Mouse (Mus musculus) heart, embryonic 15.5 days (tissue): ENCODE measurements around the gene Vrk3. TPM values are rescaled to one million over a fixed set of nuclear protein-coding genes. Genes with fewer than 3 reads are reported as not detected.
"Not testable (repeated sequence)": the region's sequence is repeated elsewhere in the genome, so short reads cannot be mapped to it uniquely, and the experiment has no call there.

ENCODE experiments used
- ATAC-seq: fragments of 200-750 bp; cut with Nextera tagmentation; replicated peaks from 2 replicates; pipeline ENCODE4 v1.8.0; 2017; ENCODE audit warnings: low read depth, moderate TSS enrichment; ENCODE audit not compliant: insufficient number of reproducible peaks, insufficient read depth, low FRiP score
- H3K27ac ChIP-seq: fragments of 300-500 bp; sonication (generic); 2 replicates; pipeline ENCODE4 v1.5.1; 2015; ENCODE audit warnings: mild to moderate bottlenecking, inconsistent platforms
- H3K27me3 ChIP-seq: fragments of 300-500 bp; sonication (generic); 2 replicates; pipeline ENCODE4 v1.6.1; 2015; ENCODE audit warnings: inconsistent platforms
- H3K36me3 ChIP-seq: fragments of 300-500 bp; sonication (generic); 2 replicates; pipeline ENCODE4 v1.6.1; 2015; ENCODE audit warnings: mild to moderate bottlenecking, inconsistent platforms
- H3K4me1 ChIP-seq: fragments of 300-500 bp; sonication (generic); replicated peaks from 2 replicates; pipeline ENCODE4 v1.6.1; 2015; ENCODE audit warnings: inconsistent platforms
- H3K4me2 ChIP-seq: fragments of 300-500 bp; sonication (generic); 2 replicates; pipeline ENCODE4 v1.6.1; 2015; ENCODE audit warnings: inconsistent platforms, mild to moderate bottlenecking, moderate library complexity
- H3K4me3 ChIP-seq: fragments of 300-500 bp; sonication (generic); 2 replicates; pipeline ENCODE4 v1.5.1; 2015; ENCODE audit warnings: mild to moderate bottlenecking, inconsistent platforms
- H3K9ac ChIP-seq: fragments of 300-500 bp; sonication (generic); 2 replicates; pipeline ENCODE4 v1.6.1; 2015; ENCODE audit warnings: mild to moderate bottlenecking, inconsistent platforms
- H3K9me3 ChIP-seq: fragments of 300-500 bp; sonication (generic); replicated peaks from 2 replicates; pipeline ENCODE4 v1.6.1; 2016; ENCODE audit warnings: inconsistent platforms
- WGBS: fragments of 180-500 bp; shearing (Covaris S2); methylation state at CpG from one replicate; pipeline ENCODE4 v1.1.7; 2015; ENCODE audit warnings: mixed read lengths; 5-methylcytosine and 5-hydroxymethylcytosine counted together
- polyA plus RNA-seq: library from polyadenylated mRNA; unstranded; fragments of >200 nt; fragmentation: Nextera tagmentation; extraction: Ambion mirVana; gene quantifications from 2 replicates; pipeline ENCODE4 v1.2.1, GENCODE M21; 2015

Gene Vrk3
- polyA plus RNA-seq, 1 experiment from 2014 or later = 32.7 TPM

DNA sequence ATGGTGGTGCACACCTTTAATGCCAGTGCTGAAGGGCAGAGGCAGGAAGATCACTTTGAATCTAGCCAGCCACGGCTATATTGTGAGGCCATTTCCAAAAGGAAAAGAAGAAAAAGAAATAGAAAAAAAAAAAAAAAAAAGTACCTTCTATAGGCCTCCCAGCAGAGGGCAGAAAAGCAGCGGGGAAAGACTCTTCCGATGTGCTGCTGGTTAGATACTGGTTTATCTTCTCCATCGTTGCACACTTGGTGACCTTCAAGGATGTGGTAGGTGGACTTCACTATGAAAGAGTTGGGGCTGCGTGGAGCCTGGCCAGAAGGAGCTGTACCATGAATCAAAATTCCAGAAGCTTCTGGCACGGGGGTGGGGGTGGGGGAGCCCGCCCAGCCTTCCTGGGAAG, 23.9 kb upstream of the Vrk3 start:
- 22% methylated on average over 7 of the region's 7 CpGs for WGBS
- Histone ChIP-seq H3K27ac (no peak overlapping the region), H3K4me3 (no peak overlapping the region), H3K4me2 (no peak overlapping the region), H3K36me3 (no peaks in the 10 kb centered on the region), H3K9ac (no peak overlapping the region), H3K27me3 (peaks cover 4% of the 10 kb centered on the region; the same call in 1 of the 2 replicates), H3K4me1 (no peaks in the 10 kb centered on the region), H3K9me3 (no peaks in the 10 kb centered on the region)
- ATAC-seq = no peak

DNA sequence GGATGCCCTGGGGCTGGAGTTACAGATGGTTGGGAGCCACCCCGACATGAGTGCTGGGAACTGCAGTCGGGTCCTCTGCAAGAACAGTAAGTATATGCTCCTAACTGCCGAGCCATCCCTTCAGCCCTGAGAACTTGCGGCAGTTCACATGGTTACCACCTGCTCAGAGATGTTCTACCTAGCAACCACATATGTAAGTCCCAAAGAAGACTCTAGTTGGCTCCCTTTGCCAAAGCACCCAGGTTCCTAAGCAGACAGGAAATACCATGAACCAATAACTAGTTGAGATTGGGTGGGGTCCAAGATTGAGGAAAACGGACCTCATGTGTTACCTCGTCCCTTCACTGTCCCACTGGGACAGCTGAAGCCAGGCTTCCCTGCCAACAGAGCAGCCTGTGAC, 21.9 kb upstream of the Vrk3 start:
- WGBS = 64% methylated on average over 6 of the region's 6 CpGs
- Histone ChIP-seq H3K27me3 (peaks cover 4% of the 10 kb centered on the region; the same call in 1 of the 2 replicates), H3K27ac (no peak overlapping the region), H3K4me2 (no peak overlapping the region), H3K9me3 (no peaks in the 10 kb centered on the region), H3K4me3 (no peak overlapping the region), H3K9ac (no peak overlapping the region), H3K36me3 (no peaks in the 10 kb centered on the region), H3K4me1 (no peaks in the 10 kb centered on the region)
- ATAC-seq = no peak

DNA sequence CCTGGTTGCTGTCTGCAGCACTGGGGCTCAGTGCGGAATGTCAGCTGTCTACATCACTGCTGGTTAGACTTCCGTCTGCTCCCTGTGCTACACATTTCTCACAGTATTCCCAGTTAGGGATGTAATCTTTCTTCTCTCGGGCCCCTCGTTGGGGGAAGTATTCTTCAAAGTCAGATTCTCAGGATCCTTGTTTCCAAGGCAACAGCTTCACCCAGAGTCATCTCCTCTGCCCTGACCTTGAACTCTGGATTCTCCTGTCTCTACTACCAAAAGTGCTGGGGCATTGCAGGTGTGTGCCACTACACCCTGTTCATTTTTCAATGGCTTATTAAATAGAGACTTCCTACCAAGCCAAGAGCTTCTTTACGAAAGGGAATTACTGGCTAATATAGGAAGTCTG, 21.1 kb upstream of the Vrk3 start:
- Histone ChIP-seq H3K9ac (no peak overlapping the region), H3K27ac (no peak overlapping the region), H3K4me3 (no peak overlapping the region), H3K27me3 (peaks cover 4% of the 10 kb centered on the region; the same call in 1 of the 2 replicates), H3K36me3 (no peaks in the 10 kb centered on the region), H3K4me1 (no peaks in the 10 kb centered on the region), H3K4me2 (no peak overlapping the region), H3K9me3 (no peaks in the 10 kb centered on the region)
- 49% methylated on average over 5 of the region's 5 CpGs for WGBS
- no peak for ATAC-seq

DNA sequence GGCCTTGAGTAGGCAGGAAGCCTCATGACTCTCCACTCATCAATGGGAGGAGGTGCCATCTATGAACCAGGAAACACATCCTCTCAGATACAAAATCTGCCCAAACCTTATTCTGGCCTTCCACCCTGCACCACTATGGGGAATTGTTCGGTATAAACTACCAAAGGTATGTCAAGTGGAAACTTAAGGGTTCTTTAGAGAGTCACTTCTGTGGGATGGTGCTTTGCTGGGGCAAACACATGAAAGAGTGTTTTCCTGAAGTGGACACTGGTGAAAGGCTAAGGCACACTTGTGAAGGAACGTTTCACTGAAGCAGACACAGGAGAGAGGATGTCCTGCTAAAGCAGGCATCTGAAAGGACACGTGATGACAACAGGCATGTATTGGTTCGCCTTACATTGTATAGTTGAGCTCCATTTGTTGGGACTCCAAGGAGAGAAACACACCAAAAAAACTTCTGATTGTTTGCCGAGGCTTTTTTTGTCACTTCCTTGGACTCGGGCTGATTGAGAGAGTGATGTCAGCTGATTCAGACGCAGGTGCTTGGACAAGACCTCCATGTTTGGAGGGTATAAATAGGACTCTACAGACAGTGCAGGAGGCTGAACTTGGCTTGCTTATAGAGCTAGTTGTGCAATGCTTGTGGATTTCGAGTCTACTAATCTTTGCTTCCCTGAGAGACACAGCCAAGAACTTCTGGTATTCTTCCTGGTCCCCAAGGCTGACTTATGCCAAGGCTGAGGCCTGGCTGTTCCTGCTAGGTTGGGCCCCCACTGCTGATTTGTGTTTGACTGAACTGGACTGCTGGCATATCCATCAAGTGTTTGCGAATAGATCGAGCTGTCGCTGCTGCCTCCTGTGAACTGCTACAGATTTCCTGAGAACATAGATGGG, 19.9 kb upstream of the Vrk3 start:
- H3K9me3 ChIP-seq = no peaks in the 10 kb centered on the region
- no peak overlapping the region for H3K27ac ChIP-seq
- peaks cover 4% of the 10 kb centered on the region; the same call in 1 of the 2 replicates for H3K27me3 ChIP-seq
- H3K4me3 ChIP-seq = no peak overlapping the region
- ATAC-seq = no peak
- no peaks in the 10 kb centered on the region for H3K4me1 ChIP-seq
- H3K4me2 ChIP-seq = no peak overlapping the region
- no peak overlapping the region for H3K9ac ChIP-seq
- no peaks in the 10 kb centered on the region for H3K36me3 ChIP-seq
- WGBS = 74% methylated on average over 11 of the region's 11 CpGs

DNA sequence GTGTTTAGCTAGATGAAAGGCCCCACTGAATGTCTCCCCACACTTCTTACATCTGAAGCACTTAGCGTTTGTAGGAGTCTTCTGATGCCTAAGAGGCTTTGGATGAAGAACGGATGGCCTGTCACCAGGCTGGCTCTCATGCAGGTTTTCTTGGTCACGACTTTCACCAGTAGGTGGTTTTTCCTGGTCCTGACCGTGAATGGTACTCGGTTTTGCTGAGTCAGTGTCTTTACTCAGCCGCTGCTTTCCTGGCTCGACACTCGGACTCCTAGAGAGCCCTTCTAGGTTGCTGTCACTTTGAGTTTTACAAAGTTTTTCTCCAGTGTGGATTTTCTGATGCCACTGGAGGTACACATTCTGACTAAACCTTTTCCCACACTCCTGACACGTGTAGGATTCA, 14.5 kb upstream of the Vrk3 start:
- Histone ChIP-seq H3K27ac (no peak overlapping the region), H3K9me3 (no peaks in the 10 kb centered on the region), H3K36me3 (no peaks in the 10 kb centered on the region), H3K9ac (no peak overlapping the region), H3K4me3 (no peak overlapping the region), H3K4me1 (no peaks in the 10 kb centered on the region), H3K4me2 (no peak overlapping the region), H3K27me3 (no peaks in the 10 kb centered on the region)
- WGBS = 77% methylated on average over 9 of the region's 9 CpGs
- no peak for ATAC-seq

DNA sequence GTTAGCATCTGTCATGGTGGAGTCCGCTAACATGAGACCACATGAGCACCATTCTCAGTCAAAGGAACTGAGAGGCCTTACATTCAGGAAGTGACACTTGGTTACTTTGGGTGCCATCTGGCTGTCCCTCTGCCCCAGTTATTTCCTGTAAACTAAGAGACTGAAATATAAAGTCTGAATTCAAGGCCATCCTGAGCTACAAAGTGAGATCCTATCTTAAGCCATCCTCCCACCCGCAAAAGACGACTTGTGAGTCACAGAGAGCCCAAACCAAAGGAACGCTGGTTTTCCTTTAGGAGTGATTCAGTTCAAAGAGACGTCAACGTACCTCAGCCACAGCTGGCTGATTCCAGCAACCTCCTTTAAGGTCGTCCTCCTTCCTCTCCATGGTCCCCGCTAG, 6.9 kb upstream of the Vrk3 start:
- WGBS = 75% methylated on average over 8 of the region's 8 CpGs
- no peak overlapping the region for H3K4me2 ChIP-seq
- no peaks in the 10 kb centered on the region for H3K9me3 ChIP-seq
- ATAC-seq = no peak
- H3K9ac ChIP-seq = no peak overlapping the region
- no peaks in the 10 kb centered on the region for H3K36me3 ChIP-seq
- peaks cover 10% of the 10 kb centered on the region for H3K4me1 ChIP-seq
- no peaks in the 10 kb centered on the region for H3K27me3 ChIP-seq
- H3K4me3 ChIP-seq = no peak overlapping the region
- H3K27ac ChIP-seq = no peak overlapping the region

DNA sequence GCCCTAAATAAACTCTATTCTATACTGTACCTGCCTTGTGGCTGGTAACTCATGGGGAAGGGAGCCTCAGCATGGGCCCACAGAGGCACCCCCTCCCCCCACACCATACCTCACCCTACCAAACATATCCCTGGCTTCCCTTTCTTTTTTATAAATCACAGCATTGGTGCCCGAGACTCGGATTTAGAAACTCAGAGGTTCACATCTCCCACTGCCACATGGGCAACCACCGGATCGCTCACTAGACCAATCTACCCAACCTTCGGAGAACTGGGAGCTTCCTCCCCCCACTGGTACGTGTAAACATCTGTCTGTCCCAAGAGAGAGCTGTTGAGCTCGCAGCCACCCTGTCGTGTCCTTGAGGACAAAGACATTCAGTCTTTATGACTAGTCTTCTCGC, 3.9 kb upstream of the Vrk3 start:
- no peak overlapping the region for H3K4me3 ChIP-seq
- H3K36me3 ChIP-seq = no peaks in the 10 kb centered on the region
- H3K4me2 ChIP-seq = no peak overlapping the region
- peaks cover 21% of the 10 kb centered on the region for H3K4me1 ChIP-seq
- ATAC-seq = no peak
- WGBS = 55% methylated on average over 9 of the region's 9 CpGs
- H3K27ac ChIP-seq = no peak overlapping the region
- H3K27me3 ChIP-seq = no peaks in the 10 kb centered on the region
- H3K9me3 ChIP-seq = no peaks in the 10 kb centered on the region
- no peak overlapping the region for H3K9ac ChIP-seq

DNA sequence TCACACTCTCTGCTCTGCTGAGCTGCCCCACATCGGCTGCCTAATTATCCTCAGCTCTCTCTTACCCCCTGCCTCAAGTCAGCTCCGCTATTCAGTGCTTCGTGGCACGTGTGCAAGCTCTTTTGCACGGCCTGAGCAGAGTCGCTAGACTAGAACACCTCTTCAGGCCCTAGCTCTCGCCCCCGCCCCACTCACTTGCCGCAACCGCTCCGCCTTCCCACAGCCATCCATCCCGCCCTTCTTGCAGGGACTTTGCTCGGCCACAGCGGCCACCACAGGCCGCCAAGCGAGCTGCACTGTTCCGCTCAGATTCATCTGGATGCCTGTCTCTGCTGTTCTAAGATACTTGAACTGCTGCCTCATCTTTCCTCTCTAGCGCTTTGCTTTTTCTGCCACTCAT, 3.1 kb upstream of the Vrk3 start:
- Histone ChIP-seq H3K4me3 (peak overlapping the region; percentile 52), H3K4me2 (peak overlapping the region; percentile 89), H3K9ac (peak overlapping the region; percentile 63), H3K9me3 (no peaks in the 10 kb centered on the region), H3K27me3 (no peaks in the 10 kb centered on the region), H3K36me3 (no peaks in the 10 kb centered on the region), H3K4me1 (peaks cover 25% of the 10 kb centered on the region), H3K27ac (no peak overlapping the region)
- 0% methylated on average over 18 of the region's 18 CpGs for WGBS
- peak; percentile 24; the same call in 1 of the 2 replicates for ATAC-seq

DNA sequence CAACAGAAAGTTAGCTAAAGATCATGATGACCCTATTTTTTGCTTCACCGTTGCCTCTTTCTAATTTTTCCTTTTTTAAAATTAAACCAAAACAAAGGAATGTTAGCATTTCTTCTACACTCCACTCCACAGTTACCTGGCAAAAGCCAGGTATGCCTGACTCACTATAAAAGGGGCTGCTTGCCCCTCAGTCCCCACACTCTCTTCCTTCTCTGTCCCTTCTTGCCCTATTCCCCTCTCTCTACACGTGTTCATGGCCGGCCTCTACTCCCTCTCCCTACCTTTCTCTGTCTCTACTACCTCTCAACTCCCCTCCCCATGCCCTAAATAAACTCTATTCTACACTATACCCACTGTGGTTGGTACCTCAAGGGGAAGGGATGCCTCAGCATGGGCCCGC, 1.1 kb upstream of the Vrk3 start:
- ATAC-seq = no peak
- H3K36me3 ChIP-seq = 0 out of 2 replicates have a peak, but pooled peaks cover 1% of the 10 kb centered on the region
- no peaks in the 10 kb centered on the region for H3K27me3 ChIP-seq
- peaks cover 25% of the 10 kb centered on the region for H3K4me1 ChIP-seq
- no peak overlapping the region for H3K9ac ChIP-seq
- peak overlapping the region; percentile 69 for H3K4me2 ChIP-seq
- WGBS = 66% methylated on average over 4 of the region's 4 CpGs
- no peak overlapping the region for H3K27ac ChIP-seq
- no peaks in the 10 kb centered on the region for H3K9me3 ChIP-seq
- peak overlapping the region; percentile 73; the same call in 1 of the 2 replicates for H3K4me3 ChIP-seq

DNA sequence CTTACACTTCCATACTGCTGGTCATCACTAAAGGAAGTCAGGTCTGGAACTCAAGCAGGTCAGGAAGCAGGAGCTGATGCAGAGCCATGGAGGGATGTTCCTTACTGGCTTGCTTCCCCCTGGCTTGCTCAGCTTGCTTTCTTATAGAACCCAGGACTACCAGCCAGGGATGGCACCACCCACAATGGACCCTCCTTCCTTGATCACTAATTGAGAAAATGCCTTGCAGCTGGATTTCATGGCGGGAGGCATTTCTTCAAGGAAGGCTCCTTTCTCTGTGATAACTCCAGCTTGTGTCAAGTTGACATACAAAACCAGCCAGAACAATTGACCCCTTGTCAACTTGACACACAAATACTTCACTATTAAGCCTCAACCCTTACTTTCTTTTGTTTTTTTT, 2.7 kb downstream of the Vrk3 start, which contains the start of gene Zfp473:
TSS of gene Zfp473 (minus strand) at position 101 of the 400 bp plus-strand sequence.
- ATAC-seq, H3K9me3 ChIP-seq, H3K27ac ChIP-seq, H3K27me3 ChIP-seq, H3K4me2 ChIP-seq, H3K9ac ChIP-seq, H3K4me3 ChIP-seq: not testable (repeated sequence)
- H3K36me3 ChIP-seq = peaks cover 38% of the 10 kb centered on the region
- WGBS = 81% methylated on average over 1 of the region's 1 CpGs
- peaks cover 15% of the 10 kb centered on the region for H3K4me1 ChIP-seq

DNA sequence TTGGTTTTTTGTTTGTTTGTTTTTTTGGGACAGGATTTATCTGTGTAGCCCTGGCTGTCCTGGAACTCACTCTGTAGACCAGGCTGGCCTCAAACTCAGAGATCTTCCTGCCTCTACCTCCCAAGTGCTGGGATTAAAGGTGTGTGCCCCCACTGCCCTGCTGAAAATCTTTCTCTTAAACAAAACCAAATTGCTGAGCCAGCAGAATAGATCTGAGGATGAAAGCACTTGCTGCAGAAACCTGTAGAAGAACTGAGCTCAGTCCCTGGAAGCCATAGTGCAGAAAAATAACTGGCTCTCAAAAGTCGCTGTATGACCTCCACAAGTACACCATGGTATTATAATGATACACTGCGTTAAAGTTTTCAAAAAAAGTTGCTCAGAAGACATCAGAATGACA, 9.0 kb downstream of the Vrk3 start:
- Histone ChIP-seq H3K36me3 (peaks cover 87% of the 10 kb centered on the region), H3K9me3 (no peaks in the 10 kb centered on the region), H3K27ac (no peak overlapping the region), H3K4me1 (no peaks in the 10 kb centered on the region), H3K4me3 (no peak overlapping the region), H3K27me3 (no peaks in the 10 kb centered on the region), H3K4me2 (no peak overlapping the region), H3K9ac (no peak overlapping the region)
- ATAC-seq = no peak
- WGBS = 73% methylated on average over 2 of the region's 2 CpGs

DNA sequence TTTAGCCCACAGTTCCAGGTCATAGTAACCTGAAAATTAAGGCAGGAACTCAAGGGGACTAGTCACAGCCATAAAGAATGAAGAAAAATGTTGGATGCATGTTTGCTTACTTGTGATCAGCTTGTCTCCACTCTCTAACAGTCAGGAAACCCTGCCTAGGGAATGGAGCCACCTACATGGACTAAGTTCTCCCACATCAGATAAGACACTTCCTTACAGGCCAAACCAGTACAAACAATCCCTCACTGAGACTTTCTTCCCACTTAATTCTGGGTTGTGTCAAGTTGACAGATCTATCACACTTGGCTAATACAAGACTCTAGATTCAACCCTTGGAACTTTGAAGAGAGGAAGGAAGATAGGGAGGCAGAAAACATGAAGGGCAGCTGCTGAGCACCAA, 12.2 kb downstream of the Vrk3 start:
- Histone ChIP-seq H3K27ac (no peak overlapping the region), H3K4me1 (no peaks in the 10 kb centered on the region), H3K4me2 (no peak overlapping the region), H3K4me3 (no peak overlapping the region), H3K27me3 (no peaks in the 10 kb centered on the region), H3K36me3 (peaks cover 80% of the 10 kb centered on the region), H3K9me3 (no peaks in the 10 kb centered on the region), H3K9ac (no peak overlapping the region)
- no peak for ATAC-seq
